Mouse (Mus musculus) monocyte, adult 5-6 weeks (primary cell): ENCODE measurements around the gene H1foo. TPM values are rescaled to one million over a fixed set of nuclear protein-coding genes. Genes with fewer than 3 reads are reported as not detected.
A peak's percentile ranks its signal among the peaks of the same experiment; 100 is the strongest.

Experiments used
- ATAC-seq: fragments of 153-309, 156-312 bp; replicated peaks from 2 replicates; pipeline ENCODE4 v1.8.0; 2017; ENCODE audit warnings: mild to moderate bottlenecking; ENCODE audit not compliant: low TSS enrichment, insufficient number of reproducible peaks, severe bottlenecking, poor library complexity, low FRiP score
- total RNA-seq: library from RNA; stranded (forward); fragments of 200-1000, 200-491, 200-594 nt; gene quantifications from 3 replicates; pipeline ENCODE4 v1.2.3, GENCODE M21; 2017

The H1foo gene
- total RNA-seq, 1 experiment from 2014 or later, result not detected

DNA sequence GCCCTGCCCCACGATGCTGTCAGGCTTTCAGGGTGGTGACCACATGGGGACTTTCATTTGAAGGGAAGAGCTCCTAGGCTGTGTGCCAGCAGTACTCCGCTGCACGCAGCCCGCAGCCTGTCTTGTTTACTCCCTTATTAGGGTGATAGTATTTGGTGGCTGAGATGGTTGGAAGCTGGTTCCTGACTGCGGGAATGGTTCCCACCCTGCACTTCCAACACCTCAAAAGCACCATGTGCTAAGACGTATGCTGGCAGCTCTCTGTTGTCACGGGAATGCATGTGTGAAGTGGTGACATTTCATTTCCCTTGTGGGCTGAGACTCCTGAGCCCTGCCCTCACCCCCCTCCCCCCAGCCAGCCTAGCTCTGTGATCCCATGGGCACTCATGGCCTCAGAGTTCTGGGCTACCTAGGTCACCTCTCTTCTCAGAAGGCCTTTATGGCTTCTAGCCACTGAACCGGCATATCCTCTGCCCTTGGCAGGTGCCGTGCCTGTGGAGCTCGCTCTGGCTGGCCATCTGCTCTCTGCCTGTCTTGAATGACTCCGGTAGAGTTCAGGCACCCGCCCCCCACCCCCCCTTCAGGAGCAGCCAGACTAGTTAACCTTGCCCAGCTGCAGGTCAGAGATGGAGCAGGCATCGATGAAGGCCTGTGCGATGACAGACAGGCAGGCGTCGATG lies 12.3 kb downstream of the H1foo start:
- no peak for ATAC-seq

GRCm38 (mm10) chr6:115957681-115958080 lies 12.9 kb downstream of the H1foo start:
- ATAC-seq, result no peak

- ATAC-seq, result no peak
These were observed 13.7 kb downstream of the H1foo start for GRCm38 (mm10) chr6:115958445-115958844.

GRCm38 (mm10) chr6:115959151-115959691 lies 14.5 kb downstream of the H1foo start:
- ATAC-seq, result no peak

GRCm38 (mm10) chr6:115960322-115960721 lies 15.6 kb downstream of the H1foo start:
- ATAC-seq, result no peak

- no peak for ATAC-seq
These were observed 17.0 kb downstream of the H1foo start for GRCm38 (mm10) chr6:115961743-115962142.

- no peak for ATAC-seq
These were observed 17.8 kb downstream of the H1foo start for GRCm38 (mm10) chr6:115962439-115963085.

DNA sequence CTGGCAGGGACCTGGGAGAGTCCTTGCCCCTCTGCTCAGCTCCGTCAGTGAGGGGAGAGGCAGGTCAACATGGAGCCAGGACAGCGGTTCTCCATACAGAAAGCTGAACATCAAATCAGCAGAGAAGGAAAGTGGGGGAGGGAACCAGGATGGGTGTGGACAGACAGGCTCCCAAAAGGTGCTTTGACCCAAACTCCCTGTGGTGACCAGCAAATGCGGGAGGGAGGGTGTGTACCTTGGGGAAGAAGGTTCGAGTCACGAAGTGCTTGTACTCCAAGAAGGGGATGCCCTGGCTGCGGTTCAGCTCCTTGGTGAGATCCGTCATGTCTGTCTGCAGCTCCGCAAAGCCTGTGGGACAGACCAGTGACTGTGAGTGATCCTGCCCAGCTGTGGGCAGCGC lies 18.9 kb downstream of the H1foo start:
- no peak for ATAC-seq

DNA sequence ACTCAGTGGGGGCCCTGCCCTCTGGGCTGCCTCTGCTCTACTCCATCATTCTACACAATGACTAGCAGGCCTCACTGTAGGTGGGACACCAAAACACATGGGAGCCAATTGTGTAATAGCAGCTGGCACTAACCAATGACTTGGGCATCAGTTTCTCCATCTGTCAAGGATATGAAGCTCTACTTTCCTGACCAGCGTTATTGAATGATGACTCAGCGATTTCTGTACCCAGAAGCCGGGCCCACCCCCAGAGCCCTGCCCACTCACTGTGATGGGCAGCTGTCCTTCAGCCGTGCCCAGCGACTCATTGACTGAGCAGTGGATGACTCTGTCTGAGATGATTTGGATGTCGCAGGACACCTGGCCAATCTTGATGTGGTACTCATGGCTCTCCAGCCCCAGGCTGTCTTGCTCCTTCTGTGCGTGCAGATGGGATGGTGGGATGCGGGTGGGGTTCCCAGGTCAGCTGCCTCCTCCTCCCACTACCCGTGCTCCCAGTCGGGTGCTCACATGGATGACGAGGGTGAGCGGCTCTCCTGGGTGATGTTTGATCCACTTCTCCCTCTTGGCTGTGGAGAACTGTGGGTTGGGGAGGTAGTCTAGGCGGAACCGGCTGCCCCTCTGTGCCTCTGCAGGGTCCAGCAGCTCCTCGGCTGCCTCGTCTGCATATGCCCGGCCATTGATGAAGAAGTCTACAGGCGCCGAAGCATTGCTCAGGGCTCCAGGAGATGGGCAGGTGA lies 21.7 kb downstream of the H1foo start:
- ATAC-seq, result no peak

DNA sequence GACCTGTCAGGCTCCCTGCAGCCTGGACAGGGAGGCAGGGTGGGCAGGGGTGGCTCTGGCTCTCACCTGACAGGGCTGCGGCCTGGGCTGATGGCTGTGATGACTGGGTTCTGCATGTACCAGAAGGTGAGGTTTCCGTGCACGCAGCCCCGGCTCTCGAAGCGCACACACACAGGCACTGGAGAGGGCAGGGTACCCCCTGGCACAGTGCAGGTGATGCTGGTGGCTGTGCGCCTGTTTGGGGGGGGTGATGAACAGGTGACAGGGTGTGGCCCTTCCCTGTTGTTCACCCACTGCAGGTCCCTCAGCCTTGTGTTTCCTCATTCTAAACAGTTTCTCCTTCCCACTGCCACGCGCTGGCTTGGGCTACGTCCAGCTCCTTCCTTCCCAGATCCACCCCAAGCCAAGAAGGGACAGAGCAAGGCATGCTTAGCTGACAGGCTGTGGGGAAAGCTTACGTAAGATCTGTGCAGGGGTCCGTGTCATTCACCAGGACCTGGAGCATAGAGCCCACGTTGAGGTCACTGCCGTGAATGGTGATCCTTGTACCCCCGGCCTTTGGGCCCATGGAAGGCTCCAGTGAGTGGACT lies 22.6 kb downstream of the H1foo start:
- no peak for ATAC-seq

DNA sequence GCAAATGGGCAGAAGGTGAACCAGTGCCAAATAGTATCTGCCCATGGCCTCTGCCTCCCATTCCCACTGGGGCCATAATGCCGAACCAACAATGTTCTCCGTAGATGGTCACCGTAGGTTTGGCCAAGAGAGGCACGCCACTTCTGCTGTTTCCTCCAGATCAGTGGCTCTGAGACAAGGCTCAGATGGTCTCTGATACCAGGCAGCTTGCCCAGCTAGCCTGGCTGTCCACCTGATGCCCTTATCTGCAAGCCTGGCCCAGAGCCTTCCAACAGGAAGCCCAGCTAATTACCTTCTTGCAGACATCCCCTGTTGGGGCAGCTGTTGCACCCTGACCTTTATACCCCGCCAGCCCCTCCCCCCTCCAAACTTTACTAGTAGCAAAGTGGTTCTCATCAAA lies 23.3 kb downstream of the H1foo start:
- no peak for ATAC-seq

DNA sequence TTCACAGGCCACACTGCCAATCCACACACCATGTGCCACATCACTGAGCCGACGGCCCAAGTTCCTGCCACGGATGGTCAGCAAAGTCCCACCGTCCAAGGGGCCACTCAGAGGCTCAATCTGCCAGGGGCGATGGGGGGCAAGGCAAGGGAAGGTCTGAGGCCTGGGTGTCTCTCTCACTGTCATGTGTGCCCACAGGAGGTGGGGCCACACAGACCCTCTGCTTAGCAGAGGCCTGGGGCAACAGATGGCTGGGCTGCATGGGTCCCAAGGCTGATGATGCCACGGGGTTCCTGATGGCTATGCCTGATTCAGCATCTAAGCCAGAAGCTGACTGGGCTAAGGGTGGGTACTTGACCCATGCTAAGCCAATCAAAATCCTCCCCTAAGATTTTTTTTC lies 24.0 kb downstream of the H1foo start:
- ATAC-seq, result no peak

DNA sequence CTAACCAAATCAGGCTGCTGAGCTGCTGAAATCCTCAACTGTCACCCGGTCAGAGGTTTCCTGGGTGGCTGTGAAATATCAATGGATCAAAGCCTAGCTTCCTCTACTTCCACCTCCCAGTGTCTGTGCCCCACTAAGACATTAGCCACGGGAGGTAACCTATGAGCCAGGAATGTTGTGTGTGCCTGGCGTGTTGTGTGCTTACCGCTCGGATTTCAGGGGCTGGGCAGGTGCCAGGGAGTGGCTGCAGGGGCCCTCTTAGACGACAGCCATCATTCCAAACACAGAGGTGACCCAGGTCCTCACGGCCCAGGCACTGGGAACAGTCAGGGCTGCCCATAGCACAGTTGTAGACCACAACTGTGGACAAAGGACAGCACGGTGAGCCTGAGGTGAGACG lies 24.4 kb downstream of the H1foo start:
- ATAC-seq, result no peak

DNA sequence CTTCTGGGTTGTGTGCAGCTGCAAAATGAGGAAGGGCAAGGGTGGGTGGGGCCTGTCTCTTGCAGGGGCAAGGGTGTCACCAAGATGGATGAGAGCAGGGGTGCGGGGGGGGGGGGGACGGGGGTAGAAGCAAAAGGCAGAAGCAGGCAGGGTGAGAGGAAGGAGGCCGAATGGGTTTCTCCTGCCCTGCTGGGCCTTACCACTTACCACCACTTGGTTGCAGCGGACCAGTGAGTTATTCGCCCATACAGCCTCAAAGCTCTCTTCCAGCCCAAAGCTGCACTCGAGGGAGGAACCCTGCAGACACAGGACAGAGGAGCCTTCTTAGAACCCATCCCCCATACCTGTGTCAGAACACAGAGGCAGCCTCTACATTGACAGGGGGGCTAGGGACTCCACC lies 25.2 kb downstream of the H1foo start:
- ATAC-seq, result peak; percentile 42

GRCm38 (mm10) chr6:115971273-115972060 lies 26.7 kb downstream of the H1foo start:
- no peak for ATAC-seq

DNA sequence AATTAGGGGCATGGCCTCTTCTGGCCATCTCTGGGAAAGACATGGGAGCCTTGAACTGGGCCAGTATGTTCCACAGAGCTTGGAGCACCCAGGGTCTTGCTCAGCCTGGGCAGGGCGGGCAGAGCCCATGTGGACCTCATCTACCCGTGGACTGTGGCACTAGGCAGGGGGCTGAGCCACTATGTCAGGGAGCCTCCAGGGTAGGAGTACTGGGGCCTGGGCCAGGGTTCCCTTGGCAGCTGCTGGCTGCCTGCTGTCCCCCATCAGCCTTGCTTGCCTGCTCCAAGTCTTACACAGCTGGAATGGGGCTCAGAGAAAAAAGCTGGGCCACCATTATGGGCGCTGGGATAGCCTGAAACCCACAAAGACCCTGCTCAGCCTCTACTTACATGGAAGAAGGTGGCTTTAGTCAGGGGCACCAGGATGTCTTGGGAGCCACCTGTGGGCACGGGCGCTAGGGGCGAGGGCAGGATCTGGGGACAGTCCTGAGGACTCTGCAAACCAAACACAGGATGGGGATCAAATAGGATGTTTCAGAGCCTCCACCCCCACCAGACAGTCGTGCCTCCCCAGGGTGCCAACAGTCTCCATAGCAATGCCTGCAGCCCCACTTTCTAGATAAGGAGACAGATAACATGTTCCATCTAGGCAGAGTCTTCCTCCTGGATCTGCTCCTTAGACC lies 27.5 kb downstream of the H1foo start:
- ATAC-seq, result no peak

DNA sequence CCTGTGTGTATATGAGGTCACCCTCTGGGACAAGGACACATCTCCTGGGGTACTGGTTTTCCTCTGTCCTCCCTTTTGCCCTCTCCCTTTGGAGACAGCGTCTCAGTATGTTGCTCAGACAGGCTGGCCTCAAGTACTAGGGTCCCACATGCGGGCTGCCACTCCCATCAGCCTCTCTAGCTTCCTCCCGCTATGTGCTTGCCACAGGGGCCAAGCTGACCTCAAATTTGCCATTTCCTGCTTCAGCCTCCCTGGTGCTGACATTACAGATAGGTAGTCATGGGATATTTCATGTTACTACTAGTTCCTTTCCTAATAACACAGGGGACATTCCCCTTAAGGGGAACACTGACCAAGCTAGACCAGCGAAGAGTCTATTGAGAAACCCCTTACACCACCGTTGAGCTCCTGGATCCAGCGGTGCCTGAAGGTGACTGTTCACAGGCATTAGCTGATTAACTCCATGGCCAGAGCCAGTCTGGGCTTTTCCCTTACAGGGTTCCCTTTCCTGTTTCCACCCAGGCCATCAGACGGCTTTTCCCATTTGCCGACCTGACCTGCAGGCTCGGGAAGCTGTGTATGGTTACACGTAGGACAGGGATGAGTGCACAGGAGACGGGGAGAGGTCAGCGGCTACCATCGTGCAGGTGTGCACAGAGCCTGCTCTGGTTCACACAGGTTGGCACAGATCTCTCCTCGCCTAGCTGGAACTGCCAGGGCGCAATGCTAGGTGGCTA lies 28.6 kb downstream of the H1foo start:
- no peak for ATAC-seq
